Mouse (Mus musculus) yolk sac, embryonic 10.5 days (tissue): ENCODE results near the gene Mettl26.

Experiments used
- DNase-seq: peaks from one replicate; pipeline ENCODE4 v3.0.0-alpha.2; 2017; ENCODE audit warnings: low spot score

Mettl26 gene

DNA sequence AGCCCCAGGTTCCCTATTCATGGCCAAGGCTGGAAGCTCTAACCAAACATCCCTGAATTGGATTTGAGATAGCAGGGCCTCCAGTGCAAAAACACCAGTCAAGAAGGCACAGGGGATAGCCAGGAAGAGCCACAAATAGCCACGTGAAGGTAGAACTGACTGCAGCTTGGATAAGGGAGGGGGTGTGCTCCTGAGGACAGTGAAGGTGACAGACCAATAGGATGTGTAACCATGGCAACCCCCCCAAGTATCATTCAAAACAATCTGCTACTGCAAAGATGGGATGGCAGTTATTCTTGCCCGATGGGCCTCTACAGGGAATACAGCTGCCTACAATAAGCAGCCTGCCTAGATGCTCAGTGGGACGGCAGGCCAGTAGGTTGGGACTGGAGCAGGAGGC is 37.3 kb upstream of the Mettl26 start:
- no peak for DNase-seq

- DNase-seq, result no peak
Measured at GRCm38 (mm10) chr17:25838904-25839303, 36.0 kb upstream of the Mettl26 start.

DNA sequence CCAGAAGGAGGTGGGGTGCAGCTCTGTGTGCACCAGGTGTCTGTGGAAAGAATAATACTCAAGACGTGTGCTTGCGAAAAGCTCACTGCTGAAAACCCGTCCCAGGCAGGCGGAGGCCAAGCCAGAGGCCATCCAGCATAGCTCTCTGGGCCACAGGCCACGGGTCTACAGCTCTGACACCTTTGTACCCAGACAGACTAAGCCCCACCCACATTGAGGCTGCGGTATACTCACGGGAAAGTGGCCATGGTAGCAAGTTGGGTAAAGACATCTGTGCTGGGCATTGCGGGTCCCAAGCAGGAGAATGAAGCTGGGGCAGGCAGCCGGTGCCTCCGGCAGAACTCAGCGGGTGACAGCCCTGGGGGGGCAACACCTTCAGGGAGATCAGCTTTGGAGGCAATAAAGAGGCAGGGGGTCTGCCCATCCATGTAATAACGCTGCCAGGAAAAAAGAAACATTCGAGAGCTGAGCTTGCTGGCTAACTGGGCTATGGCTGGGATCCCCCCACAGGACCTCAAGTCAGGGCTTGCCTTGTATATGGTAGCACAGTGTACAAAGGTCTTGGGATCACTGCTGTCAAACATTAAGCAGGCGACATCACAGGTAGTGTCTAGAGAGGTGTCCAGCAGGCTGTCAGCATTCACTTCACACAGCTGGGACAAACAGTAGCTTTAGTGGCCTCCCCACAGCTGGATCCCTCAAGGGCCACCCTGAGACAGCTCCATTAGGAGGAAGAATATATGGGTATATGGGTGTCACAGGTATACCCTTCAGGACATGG is 35.2 kb upstream of the Mettl26 start:
- DNase-seq, result peak; percentile 63

DNA sequence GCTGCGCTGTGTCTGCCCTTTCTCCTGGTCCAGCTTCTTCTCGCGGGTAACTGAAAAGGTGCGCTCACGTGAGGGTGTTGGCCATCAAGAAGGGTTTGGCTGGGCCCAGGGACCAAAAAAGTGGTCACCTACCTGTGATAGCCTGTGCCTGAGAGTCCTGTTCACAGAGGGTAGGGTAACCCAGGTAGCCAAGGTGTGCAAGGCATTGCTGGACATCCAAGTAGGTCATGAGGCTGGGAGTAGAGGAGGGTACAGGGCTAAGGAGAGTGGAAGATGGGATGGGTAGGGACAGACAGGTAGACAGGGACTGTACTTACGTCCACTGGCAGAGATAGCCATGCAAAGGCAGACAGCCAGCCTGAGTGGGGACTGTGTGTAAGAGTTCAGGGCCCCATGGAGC is 34.4 kb upstream of the Mettl26 start:
- DNase-seq, result no peak

DNA sequence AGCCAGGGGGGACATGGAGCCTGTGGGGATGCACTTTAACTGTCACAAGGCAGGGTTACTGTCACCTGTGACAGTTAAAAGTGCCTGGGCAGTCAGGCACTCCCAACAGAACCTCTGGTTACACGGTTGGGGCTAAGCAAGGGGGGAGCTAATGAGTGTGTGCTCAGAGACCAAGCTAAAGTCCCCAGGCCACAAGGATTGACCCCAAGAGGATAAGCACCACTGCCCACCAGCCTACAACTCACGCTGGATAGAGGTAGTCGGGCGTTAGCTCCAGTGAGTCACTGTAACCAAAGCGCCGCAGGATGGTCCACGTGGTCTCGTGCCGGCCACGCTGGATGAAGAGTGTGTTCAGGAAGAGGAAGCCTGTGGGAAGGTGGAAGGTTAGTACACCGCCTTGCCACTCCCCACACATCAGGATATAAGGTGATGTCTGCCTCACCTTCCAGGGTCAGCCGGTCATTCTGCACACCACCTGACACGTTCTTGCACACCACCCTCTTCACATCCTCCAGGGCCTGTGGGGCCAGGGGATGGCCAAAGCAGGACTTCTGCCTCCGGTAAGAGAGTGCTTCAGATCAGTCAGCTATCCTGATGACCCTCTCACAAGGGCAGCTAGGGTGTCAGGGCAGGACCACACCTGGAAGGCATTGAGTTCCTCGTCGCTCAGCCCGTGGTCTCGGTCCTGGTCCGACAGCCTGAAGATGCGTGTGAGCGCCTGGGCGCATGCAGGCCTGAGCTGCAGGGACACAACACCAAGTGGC is 33.6 kb upstream of the Mettl26 start, which contains the start of gene Gm20683:
TSS of gene Gm20683 (minus strand) at position 647 of the 764 bp plus-strand sequence.
- no peak for DNase-seq

DNA sequence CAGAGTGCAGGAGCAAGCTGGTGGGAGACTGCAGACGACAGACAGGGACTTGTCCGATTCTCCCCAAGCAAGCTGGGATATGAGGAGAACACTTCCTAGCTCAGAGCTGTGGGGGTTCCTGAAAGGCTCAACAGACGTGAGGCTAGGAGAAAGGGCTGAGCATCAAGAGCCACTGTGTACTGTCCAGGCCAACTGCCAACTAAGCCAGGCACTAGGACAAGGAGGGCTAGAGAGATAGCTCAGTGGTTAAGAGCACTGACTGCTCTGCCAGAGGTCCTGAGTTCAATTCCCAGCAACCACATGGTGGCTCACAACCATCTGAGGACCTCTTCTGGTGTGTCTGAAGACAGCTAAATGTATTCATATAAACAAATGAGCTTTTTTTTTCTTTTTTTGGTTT is 32.4 kb upstream of the Mettl26 start:
- no peak for DNase-seq

GRCm38 (mm10) chr17:25843122-25843521 is 31.8 kb upstream of the Mettl26 start:
- no peak for DNase-seq

GRCm38 (mm10) chr17:25843636-25844395 is 31.1 kb upstream of the Mettl26 start:
- DNase-seq, result no peak

DNA sequence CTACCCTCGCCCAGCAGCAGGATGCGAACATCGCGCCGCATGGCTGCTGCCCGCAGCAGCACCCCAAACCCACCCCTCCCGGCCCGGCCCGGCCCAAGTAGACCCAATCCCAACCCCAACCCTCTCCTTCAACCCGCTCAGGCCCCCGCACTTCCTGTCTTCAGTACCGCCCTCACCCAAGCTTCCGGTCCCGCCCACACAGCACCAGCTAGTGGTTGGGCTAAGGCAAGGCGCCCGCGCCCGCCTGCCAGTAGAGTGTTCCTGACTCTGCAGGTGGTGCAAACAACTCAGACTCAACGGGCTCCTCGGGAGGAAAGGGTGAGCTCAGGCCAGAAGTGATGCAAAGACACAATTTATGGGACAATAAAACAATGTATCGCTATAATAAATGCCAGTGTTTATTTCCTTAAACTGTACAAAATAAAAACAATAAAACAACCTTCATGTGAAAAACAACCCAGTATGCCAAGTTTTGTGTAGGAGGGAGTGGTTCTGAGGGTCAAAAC is 30.4 kb upstream of the Mettl26 start, which contains the start of gene Rhot2:
TSS of gene Rhot2 (minus strand) at position 456 of the 506 bp plus-strand sequence.
- peak; percentile 90 for DNase-seq

DNA sequence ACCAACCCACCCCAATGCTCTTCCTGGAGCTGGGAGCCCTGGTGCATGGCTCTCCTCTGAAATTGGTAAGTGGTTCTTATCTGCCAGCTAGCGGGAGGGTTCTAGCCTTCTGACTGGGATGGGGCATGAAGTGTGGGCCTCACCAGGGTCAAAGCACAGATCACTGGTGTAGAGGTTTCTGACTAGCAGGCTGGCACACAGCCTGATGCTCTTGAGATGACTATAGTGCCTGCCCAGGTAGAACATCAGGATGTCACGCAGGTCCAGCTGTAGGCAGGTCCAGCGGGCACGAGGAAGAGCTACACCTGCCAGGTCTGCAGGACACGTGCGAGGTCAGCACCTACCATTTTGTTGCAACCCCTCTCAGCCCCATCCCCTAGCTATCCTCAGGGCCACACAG is 14.6 kb upstream of the Mettl26 start:
- DNase-seq, result no peak

DNA sequence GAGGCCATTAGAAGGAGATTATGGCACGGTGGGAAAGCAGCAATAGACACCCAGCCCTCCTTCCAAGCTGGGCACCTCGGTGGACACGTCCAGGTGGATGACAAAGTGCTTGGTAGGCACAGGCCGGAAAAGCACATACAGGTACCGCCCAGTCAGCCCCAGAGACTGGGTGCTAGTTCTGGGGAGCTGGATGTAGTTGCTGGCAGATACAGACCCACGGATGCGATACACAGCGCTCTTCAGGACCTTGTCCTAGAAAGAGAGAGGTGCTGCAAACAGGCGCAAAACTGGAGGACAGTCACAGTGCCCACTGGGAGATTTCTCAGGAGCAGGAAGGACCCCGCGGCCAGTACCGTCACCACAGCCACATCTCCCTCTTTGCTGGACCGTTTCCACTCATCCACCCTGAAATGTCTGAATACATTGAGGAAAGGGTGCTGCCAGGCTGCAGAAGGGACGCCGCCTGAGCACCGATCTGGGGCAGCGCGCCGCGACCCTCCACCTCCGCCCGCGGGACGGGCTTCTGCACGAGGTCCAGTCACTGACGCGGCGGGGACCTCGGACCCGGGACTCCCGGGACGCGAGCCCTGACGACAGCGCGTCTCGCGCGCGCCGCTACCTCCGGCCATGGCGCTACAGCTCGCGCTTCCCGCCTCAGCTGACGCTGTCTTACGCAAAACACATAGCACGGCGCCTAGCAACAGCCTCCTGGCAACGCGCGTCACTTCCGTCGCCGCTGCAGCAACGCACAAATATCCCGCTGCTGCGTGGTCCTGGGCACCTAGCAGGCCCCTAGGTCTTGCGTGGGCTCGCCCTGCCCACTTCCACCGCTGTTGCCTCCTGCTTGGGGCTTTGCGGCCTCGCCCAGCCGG is 13.8 kb upstream of the Mettl26 start, which contains the start of gene Wdr90:
TSS of gene Wdr90 (minus strand) at position 670 of the 872 bp plus-strand sequence.
- peak; percentile 88 for DNase-seq

DNA sequence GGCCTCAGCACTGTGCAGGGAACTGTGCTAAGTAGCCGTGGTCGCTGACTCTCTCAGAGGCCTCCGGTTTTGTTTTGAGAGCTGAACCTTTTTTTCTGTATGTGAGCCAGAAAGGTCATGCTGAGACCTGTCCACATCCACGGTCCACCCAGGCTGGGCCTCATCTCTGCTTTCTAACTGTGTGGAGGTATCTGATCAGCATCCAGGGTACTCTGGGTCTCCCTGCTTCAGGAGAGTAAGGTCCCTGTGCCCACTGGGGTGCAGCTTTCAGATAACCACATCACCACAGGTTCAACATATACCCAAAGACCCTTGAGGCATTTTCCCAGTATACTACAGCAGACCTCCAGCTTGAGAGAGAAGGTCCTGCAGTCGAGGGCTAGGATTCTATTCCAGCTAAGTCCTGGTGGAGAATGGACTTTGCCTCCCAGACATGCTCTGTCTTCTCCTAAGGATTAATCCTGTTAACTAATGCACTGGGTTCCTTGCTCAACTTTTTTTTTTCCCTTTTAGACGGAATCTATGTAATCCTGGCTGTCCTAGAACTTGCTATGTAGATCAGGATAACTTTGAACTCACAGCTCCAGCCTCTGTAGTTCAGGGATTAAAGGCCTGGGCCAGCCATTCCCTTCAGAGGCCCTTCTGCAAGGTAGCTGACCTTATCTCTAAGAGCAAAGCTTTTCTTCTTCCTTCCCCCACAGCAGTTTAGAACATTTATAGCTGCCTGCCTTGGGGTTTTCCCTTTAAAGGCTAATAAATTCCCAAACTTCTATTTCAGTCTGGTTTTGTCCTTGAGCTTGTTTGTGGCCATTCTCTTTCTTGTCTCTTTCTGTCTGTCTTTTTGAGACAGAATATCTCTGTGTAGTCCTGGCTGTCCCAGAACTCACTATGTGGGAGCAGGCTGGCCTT is 12.9 kb upstream of the Mettl26 start:
- DNase-seq, result no peak

GRCm38 (mm10) chr17:25863681-25864080 is 11.2 kb upstream of the Mettl26 start:
- DNase-seq, result no peak

DNA sequence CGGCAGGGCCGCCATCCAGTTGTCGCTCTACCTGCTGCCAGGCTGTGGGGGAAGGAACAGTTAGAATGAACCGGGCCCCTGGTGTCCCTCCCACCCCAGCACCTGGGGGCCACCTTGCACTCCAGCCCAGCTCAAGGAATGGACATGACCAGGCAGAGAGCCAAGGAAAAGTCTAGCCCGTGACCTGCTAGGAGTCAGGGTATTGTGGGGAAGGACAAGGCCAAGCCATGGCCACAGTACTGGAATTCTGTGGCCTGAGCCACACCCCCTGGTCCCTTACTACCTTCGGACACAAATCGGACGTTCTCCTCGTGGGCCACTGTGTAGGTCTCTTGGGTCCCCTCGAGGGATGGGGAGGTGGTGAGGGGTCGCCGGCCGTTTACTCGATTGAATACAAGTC is 10.6 kb upstream of the Mettl26 start:
- DNase-seq, result no peak

- DNase-seq, result no peak
Measured at GRCm38 (mm10) chr17:25865288-25865687, 9.6 kb upstream of the Mettl26 start.

- no peak for DNase-seq
Measured at GRCm38 (mm10) chr17:25866172-25866571, 8.7 kb upstream of the Mettl26 start.

GRCm38 (mm10) chr17:25867509-25867835 is 7.4 kb upstream of the Mettl26 start:
- no peak for DNase-seq

- DNase-seq, result peak; percentile 74
Measured at GRCm38 (mm10) chr17:25867836-25868600, 6.9 kb upstream of the Mettl26 start.

- DNase-seq, result peak; percentile 85
Measured at GRCm38 (mm10) chr17:25868601-25869191, 6.2 kb upstream of the Mettl26 start, which contains the start of gene Mcrip2. TSS of gene Mcrip2 (minus strand) at chr17:25868764.
